Mouse (Mus musculus): Measurements from ENCODE around the gene Atp6v0a1.
"Not testable (repeated sequence)": the region's sequence is repeated elsewhere in the genome, so short reads cannot be mapped to it uniquely, and the experiment has no call there.

Atp6v0a1 gene

DNA sequence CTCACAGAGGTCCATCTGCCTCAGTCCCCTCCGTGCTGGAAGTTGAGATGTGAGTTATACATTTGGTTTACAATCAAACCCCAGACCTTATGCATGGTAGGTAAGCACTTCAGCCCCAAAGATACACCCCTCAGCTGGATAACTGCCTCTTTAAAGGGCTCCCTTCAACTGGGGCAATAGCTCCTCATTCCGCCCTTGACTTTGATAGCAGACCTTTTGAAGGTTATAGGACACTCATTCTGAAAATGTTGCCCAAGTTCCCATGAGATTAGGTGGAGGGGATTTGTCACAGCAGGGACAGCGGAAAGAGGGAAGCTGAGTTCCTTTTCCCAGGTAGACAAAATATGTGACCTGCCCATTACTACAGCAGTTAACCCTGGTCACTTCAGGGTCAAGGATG lies 28.0 kb upstream of the Atp6v0a1 start:
- no peak for DNase-seq (ENCODE audit: low spot score in 2 of 2)

DNA sequence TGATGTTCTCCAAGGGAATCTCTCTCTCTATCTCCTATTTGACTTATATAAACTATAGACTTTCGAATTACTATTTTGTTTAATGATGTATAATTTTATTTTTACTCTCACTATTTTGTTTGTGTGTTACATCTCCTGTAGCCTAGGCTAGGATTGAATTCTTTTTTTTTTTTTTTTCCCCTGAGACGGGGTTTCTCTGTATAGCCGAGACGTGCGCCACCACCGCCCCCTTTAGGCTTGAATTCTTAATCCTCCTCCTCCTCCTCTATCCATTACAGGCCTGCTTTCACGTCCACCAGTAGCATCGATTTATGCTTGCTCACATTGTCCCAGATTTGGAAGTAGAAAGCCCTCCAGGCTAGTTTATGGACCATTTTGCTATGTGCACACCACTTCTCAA lies 27.2 kb upstream of the Atp6v0a1 start:
- DNase-seq (ENCODE audit: low spot score in 2 of 2), result no peak

DNA sequence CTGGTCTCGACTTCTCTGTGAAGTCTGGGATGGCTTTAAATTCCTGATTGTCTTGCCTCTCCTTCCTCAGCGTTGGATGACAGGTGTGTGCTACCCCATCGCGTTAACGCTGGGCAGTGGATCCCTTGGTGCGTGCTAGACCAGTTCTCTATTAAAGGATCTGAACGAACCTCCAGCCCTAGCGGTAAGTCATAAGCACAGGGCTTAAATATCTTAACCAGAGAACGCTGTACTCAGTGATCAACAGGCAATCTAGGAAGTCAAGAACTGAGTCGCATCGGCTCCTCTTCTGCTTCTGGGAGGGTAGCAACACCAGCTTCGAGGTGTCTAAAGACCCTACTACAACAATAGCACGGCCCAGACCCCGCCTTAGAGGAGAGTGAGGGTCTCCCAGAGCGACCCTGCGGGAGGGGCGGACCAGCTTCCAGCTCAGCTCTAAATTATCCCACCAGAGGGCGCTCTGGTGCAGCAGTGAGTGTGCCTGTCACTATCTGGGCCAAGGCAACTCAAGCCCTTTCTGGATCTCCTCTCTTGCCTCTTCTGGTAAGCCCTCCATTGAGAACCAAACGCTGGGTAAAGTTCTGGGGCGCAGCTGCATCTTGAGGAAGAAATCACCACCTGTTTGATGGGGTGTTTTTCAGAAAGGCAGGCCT lies 26.0 kb upstream of the Atp6v0a1 start:
- peak in 1 of 2 experiments; percentile 82 for DNase-seq (ENCODE audit: low spot score in 2 of 2)

DNA sequence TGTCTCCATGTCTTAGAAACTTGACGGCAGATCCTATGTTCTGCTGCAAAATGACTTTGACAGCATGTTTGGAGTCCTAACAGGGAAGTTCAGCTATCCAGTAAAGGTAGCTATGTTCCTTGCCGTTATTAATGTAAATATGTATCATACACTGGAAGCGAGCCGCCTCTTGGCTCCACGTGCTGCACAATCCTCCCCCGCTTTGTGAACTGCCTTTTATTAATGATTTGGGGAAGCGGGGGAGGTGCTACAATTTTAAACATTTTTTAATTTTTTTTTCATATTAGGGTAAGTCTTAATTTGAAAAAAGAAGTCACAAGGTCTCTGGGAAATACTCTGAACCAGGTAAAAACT lies 25.5 kb upstream of the Atp6v0a1 start:
- no peak for DNase-seq (ENCODE audit: low spot score in 2 of 2)

DNA sequence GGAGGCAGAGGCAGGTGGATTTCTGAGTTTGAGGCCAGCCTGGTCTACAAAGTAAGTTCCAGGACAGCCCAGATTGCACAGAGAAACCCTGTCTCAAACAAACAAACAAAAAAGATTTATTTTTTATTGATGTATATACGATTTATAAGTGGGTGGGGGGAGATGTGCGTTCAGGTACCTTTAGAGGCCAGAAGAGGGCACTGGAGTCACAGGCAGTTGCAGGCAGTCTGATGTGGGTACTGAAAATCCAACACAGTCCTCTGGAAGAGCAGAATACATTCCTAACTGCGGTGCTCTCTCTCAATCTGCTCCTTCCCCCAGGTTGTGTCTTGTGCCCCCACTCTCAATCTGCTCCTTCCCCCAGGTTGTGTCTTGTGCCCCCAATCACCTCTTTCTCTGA lies 23.6 kb upstream of the Atp6v0a1 start:
- no peak for DNase-seq (ENCODE audit: low spot score in 2 of 2)

DNA sequence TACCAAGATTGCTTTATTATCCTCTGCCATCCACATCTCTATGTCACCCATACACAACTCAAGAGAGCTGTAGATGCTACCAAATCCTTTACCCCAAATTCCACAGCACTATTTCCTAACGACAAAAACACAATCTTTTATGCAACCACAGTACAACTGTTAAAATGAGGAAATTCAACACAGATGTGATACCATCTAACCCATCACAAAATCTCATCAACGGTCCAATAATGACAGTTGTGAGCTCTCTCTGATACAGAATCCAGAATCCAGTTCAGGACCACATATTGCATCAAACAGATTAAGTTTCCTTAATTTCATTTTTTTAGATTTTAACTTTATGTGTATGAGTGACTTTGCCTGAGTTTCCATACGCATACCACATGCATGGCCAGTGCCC lies 20.6 kb upstream of the Atp6v0a1 start:
- DNase-seq (ENCODE audit: low spot score in 2 of 2), result no peak

DNA sequence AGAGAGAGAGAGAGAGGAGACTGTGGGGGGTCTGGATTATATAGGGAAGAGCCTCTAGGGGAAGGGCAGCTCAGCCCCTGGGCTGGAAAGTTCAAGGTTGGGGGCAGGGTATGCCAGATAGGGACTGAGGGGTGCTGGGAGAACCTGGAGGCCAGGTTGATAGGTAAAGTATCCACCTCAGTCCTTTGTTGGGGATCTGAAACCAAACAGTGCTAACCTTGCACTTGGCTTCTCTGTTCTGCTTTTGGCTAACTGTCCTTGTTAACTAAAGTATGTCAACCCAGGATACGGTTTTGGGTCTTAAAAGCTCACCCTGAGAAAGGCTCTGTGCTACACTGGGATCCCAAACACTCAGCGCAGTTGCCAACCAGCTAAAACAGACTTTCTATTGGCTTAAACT lies 19.6 kb upstream of the Atp6v0a1 start:
- DNase-seq (ENCODE audit: low spot score in 2 of 2), result no peak

DNA sequence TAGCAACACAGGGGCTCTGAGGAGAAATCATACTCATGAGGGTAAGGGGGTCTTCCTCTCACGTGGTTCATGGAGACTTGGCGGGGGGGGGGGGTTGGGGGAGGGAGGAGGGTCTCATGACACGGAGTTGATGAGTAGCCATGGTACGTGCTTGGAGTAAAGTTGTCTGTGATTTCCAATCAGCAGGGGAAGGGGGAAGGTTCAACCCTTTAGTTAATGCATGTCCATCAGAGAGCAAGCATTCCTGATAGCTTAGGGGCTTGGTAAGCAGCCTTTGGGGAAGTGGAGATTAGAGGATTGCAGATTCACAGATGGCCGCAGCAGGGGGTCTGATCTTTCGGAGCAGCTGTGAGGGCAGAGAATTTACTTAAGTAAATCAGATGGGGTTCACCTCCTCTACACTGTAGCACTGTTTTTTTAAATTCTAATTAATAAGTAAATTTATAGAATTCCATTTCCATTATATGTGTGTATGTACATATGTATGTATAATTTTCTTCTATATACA lies 18.2 kb upstream of the Atp6v0a1 start:
- DNase-seq (ENCODE audit: low spot score in 2 of 2), result no peak

DNA sequence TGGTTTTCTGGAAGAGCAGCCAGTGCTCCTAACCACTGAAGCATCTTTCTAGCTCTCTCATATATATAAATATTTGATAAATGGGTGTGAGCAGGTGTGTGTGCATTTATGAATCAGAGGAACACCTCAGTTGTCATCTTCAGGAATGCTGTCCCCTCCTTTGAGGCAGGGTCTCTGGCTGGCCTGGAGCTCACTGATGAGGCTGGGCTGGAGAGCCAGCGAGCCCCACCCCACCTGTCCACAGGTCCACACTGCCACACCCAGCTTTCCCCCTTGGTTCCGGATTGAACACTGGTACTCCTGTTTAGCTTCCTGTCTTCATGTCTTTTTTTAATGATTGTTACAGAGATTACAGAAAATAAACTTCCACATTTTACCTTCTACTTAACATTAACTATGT lies 15.8 kb upstream of the Atp6v0a1 start:
- DNase-seq (ENCODE audit: low spot score in 2 of 2), result no peak

DNA sequence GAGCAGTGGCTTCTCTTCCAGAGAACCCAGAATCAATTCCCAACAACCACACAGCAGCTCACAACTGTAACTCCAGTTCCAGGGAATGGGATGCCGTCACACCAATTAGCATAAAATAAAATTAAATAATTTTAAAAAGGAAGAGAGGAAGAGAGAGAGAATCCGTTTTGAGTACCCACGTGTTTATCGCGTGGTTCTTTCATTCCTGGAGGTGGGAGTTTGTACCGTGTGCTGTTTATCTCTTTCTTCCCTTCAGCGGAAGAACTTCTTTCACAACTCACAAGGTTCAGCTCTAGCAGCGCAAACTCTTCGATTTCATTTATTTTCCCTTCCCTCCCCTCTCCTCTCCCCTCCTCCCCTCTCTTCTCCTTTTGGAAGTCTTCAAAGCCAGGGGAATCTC lies 15.0 kb upstream of the Atp6v0a1 start:
- no peak for DNase-seq (ENCODE audit: low spot score in 2 of 2)

DNA sequence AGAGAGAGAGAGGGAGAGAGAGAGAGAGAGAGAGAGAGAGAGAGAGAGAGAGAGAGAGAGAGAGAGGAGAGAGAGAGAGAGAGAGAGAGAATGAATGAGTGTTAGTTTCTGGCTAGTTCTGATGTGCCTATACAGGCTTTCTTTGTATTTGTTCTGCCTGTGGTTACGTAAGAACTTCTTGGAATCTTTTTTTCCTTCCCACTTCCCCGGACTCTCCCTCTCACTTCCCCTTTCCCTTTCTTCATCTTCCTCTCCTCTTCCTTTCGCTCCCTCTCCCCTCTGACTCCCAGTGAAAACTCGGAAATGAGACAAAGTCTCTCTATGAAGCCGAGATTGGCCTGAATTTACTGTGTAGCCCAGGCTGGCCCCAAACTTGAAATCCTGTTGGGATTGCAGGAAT lies 14.6 kb upstream of the Atp6v0a1 start:
- no peak for DNase-seq (ENCODE audit: low spot score in 2 of 2)

DNA sequence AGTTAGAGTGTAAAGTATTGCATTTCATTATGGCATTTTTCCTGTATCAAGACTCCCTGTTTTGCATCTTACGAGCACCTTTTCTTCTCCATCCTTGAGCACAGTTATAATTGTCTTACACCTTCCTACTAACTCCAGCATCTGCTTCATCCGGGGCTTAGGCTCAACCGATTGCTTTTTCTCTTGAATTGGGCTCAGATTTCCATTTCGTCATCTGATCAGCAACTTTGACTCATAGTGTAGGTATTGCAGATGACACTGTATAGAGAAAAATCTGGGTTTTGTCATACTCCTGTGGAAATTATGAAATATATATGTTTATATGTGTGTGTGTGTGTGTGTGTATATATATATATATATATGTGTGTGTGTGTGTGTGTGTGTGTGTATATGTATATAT lies 12.8 kb upstream of the Atp6v0a1 start:
- no peak for DNase-seq (ENCODE audit: low spot score in 2 of 2)

DNA sequence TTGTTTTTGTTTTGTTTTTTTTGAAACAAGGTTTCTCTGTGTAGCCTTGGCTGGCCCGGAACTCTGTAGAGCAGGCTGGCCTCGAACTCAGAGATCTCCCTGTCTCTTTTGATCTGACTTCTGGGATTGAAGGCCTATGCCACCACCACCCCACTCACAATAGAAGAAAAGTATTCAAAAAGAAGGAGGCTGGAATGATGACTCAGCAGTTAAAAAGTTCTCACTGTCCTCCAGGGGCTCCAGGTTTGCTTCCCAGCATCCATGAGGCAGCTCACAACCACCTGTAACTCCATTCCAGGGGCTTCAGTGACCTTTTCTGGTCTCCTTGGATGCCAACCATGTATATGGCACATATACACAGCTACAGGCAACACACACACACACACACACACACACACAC lies 10.4 kb upstream of the Atp6v0a1 start:
- DNase-seq (ENCODE audit: low spot score in 2 of 2), result no peak

DNA sequence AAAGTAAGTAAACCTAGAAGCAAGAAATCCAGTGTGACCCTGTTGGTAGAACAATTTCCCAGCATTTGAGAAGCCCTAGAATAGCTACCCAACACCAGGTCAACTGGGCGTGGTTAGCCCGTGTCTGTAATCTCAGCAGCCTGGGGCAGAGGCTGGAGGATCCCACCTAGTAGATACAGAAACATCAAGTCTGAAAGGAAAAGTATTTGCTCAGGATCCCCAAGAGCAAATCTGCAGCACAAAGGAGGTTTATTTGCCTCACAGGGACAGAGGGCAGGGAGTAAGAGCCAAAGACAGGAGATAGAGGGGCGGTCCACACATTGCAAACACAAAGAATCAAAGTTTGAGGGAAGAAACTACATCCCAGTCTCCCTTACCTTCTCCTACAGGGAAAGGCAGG lies 10.0 kb upstream of the Atp6v0a1 start:
- no peak for DNase-seq (ENCODE audit: low spot score in 2 of 2)

DNA sequence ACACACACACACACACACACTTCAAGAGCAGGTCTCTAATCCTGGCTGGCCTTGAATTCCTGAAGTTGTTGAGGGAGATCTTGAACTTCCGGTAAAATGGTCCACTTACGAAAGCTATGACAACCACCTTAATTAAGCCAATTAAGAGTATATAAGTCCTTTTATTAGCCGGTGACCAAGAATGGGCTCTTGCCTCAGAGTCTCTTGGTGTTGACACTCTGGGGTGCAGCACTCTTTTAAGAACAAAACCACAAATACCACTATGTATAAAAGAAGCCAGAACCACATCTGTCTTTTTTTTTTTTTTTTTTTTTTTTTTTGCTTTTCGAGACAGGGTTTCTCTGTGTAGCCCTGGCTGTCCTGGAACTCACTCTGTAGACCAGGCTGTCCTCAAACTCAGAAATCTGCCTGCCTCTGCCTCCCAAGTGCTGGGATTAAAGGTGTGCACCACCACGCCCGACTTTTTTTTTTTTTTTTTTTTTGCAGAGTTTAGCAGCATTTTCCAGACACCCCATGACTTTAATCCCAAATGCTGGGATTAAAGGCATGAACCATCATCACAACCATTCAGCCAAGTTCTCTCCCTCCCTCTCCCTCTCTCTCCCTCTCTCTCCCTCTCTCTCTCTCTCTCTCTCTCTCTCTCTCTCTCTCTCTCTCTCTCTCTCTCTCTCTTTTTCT lies 7.2 kb upstream of the Atp6v0a1 start:
- not testable (repeated sequence) for DNase-seq (ENCODE audit: low spot score in 2 of 2)

DNA sequence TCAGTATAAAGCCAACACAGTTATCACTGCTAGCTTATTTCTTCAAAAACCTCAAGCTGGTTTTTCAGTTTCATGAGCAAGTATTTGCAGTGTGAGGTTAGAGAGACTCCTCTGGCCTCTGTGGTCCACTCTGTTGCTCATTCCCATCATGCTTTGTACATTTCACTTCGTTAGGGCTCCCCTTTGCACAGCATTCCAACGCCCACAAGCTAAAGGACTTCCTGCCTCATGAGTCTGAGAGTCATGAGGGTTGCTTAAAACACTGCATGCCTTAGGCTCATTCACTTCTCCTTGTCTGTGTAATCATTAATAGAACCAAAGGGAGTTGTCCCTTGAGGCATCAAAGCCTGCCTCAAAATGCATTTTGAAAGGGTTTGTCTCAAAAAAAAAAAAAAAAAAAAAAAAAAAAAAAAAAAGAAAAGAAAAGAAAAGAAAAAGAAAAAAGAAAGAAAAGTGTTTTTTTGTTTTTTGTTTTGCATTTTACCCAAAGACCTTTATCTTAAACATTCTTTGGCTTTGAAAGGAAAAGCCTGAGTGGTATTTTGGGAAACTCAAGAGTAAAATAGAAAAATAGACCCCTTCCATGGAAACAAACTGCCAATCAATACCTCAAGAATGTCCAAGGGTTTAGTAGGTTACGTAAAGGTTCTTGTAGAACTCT lies 6.1 kb upstream of the Atp6v0a1 start:
- DNase-seq (ENCODE audit: low spot score in 2 of 2), result no peak

DNA sequence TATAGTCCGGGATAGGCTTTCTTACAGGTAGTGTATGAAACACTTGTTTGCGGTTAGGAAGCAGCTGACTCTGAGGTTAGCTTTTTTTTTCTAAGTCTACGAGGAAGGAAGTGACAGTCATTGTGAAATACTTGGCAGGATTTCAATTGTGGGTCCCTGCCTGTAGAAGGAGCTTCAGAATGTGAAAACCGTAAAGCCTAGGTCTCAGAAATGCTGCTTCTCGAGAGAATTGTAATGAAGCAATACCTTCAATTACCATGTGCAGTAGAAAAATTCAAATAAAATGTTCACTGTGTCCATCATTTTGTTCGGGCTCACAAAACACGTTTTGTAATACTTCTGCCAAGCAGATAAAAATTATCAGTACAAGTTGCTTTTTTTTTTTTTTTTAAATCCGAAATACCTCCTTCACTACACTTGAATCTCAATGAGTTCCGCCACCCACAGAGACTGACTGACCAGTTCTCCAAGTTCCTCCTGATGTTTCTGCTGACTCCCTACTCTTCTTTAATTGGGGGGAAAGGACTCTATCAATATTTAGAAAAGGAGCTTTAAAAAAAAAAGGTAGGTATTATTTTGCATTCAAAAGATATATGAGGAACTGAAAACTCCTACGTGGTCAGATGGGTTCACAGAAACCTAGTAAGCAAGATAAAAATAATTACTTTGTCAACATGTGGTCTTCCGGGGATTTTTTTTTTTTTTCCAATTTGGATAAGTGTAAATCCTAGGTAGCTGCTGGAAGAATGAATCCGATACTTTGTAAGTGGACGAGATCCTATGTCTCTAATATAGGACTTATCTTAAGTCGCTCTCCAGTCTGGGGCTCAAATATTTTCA lies 826 bp upstream of the Atp6v0a1 start:
- DNase-seq (ENCODE audit: low spot score in 2 of 2), result peak; percentile 76 to 79

DNA sequence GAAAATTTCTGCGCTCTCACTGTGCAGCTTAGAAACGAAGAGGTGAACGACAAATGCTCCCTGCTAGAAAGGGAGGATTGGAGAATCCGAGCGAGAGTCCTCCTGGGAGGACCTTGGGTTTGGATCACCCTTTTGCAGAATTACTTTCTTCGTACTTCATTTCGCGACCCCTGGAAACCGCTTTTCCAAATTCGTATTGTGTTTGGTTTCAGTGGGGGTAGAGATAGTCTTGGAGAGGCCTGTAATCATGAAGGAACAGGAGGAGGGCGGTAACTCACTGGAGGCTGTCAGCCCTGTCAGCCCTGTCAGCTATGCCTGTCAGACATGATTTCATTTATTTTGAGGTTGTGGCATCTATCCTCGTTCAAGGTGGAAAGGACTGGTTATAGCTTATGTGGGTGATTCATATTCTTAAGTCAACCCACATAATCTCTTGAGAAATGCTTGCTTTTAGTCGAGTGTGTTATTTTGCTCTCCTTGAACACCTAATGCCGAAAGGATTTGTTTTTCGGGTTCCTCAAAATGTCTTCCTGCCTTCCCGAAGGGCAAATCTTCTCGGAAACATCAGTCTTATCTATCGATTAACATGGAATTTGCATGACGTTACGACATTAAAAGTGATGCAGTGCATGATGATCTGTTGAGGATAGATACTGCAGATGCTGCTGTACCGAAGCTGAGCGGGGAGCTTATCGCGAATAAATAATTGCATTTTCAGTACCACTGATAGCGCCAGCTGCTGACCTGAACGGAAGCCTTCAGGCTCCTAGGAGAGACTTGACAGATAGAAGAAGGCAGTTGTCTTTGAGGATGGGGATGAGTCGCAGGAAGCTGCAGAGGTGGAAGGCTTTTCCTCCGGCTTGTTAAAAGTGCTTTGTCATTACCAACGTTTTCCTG lies 884 bp downstream of the Atp6v0a1 start:
- no peak for DNase-seq (ENCODE audit: low spot score in 2 of 2)

DNA sequence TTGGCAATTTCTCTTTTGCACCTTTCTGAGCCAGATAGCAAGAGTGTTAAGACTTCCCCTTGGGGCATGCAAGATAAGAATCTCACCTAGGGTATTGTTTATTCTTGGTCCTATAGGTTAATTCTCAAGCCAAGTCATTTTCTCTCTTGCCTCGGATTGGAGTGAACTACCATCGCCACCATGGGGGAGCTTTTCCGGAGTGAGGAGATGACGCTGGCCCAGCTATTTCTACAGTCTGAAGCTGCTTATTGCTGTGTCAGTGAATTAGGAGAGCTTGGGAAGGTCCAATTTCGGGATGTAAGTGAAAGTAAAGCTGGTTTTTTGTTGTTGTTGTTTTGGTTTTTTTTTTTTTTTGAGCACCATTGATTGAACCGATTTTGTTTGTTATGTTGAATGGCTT lies 2.4 kb downstream of the Atp6v0a1 start:
- DNase-seq (ENCODE audit: low spot score in 2 of 2), result no peak

DNA sequence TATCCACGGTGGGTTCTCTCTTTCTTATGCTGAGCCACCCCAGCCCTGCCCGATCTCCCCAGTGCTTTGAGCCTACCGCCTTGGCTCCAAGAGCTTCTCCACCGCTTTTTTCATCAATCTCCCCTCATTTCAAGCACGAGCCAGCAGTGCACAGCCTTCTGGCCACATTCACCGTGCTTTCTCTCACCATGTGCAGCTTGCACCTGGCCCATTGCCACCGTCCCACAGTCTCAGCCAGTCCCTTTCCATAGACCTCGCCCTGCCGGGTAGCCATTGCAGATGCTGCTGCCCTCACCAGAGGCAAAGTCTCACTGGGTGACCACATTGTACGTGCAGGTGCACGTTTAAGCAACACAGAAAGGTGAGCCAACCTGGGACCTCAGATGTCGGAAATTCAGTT lies 14.1 kb downstream of the Atp6v0a1 start:
- DNase-seq (ENCODE audit: low spot score in 2 of 2), result no peak

DNA sequence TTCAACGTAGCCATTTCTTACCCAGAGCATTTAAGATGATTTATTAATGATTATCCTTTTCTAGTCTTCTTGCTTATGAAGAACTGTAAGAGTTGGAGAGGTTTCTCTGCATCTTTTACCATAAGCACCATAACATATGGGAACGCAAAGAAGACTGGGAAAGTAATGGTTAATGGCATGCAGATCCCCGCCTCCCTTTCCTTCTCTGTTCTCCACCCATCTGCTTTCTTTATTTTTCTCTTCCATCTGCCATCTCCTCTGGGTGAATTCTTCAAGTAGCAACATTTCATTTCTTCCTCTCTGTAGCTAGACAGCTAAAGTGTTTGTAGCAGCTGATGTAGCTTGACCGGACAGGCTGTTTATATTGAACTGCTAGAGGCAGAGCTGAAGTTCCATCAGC lies 14.7 kb downstream of the Atp6v0a1 start:
- DNase-seq (ENCODE audit: low spot score in 2 of 2), result no peak

Measured in heart, adult 9 months (tissue).